Mouse (Mus musculus) liver, adult 2 months (tissue): ENCODE data around the gene Slc52a3. TPM values are rescaled to one million over a fixed set of nuclear protein-coding genes. Genes with fewer than 3 reads are reported as not detected.

Experiments used
- DNase-seq: peaks from one replicate; pipeline ENCODE4 v3.0.0-alpha.2; 2011; ENCODE audit warnings: low read depth, low spot score; ENCODE audit errors: extremely low read depth
- H3K27ac ChIP-seq: fragments of 200-500 bp; replicated peaks from 2 replicates; pipeline ENCODE4 v1.5.1; 2012; ENCODE audit warnings: low read depth, mild to moderate bottlenecking, control low read depth, inconsistent platforms, low read length; ENCODE audit not compliant: insufficient read depth
- H3K27me3 ChIP-seq: fragments of 200-500 bp; 2 replicates; pipeline ENCODE4 v1.6.1; 2012; ENCODE audit warnings: mild to moderate bottlenecking, moderate library complexity, low read length, inconsistent platforms; ENCODE audit not compliant: control insufficient read depth, insufficient read depth
- H3K36me3 ChIP-seq: fragments of 200-500 bp; 2 replicates; pipeline ENCODE4 v1.6.1; 2012; ENCODE audit warnings: low read length, inconsistent platforms; ENCODE audit not compliant: control insufficient read depth, insufficient read depth
- H3K4me1 ChIP-seq: fragments of 200-500 bp; 2 replicates; pipeline ENCODE4 v1.6.1; 2011; ENCODE audit warnings: low read length; ENCODE audit not compliant: control insufficient read depth, insufficient read depth
- H3K4me3 ChIP-seq: fragments of 200-500 bp; 2 replicates; pipeline ENCODE4 v1.5.1; 2011; ENCODE audit warnings: low read depth, mild to moderate bottlenecking, control low read depth, low read length, moderate library complexity; ENCODE audit not compliant: insufficient read depth
- H3K79me2 ChIP-seq: fragments of 200-500 bp; 2 replicates; pipeline ENCODE4 v1.6.1; 2012; ENCODE audit warnings: inconsistent platforms, mild to moderate bottlenecking, low read length, moderate library complexity; ENCODE audit not compliant: control insufficient read depth, insufficient read depth
- H3K9ac ChIP-seq: fragments of 200-500 bp; 2 replicates; pipeline ENCODE4 v1.6.1; 2012; ENCODE audit warnings: low read depth, mild to moderate bottlenecking, control low read depth, inconsistent platforms, low read length
- CTCF ChIP-seq: fragments of 200-500 bp; IDR thresholded peaks from 2 replicates; pipeline ENCODE4 v1.5.1; 2011; ENCODE audit warnings: low read depth, low read length, control low read depth
- POLR2A ChIP-seq: fragments of 200-500 bp; IDR thresholded peaks from 2 replicates; pipeline ENCODE4 v1.6.1; 2011; ENCODE audit warnings: low read length, control low read depth; ENCODE audit not compliant: insufficient read depth; ENCODE audit errors: extremely low read depth
- WGBS: fragments of 180-500 bp; shearing (Covaris S2); methylation state at CpG from one replicate; pipeline ENCODE4 v1.1.7; 2018; 5-methylcytosine and 5-hydroxymethylcytosine counted together
- polyA plus RNA-seq: library from polyadenylated mRNA; depleted of rRNA; stranded (reverse); fragments of >200 nt; gene quantifications from 2 replicates; pipeline ENCODE4 v1.2.3, GENCODE M21; 2012
- total RNA-seq: library from RNA; depleted of rRNA; stranded (reverse); fragments of >200 nt; gene quantifications from 2 replicates; pipeline ENCODE4 v1.2.3, GENCODE M21; 2014

The Slc52a3 gene
- total and polyA plus RNA-seq, 2 experiments = 0.18 to 0.48 TPM

GRCm38 (mm10) chr2:151956500-151957137 is 39.7 kb upstream of the Slc52a3 start:
- H3K27me3 ChIP-seq = no peaks in the 10 kb centered on the region
- TF ChIP-seq CTCF (no peak), POLR2A (no peak)
- no peak overlapping the region for H3K9ac ChIP-seq
- no peak for DNase-seq
- no peak overlapping the region for H3K27ac ChIP-seq
- no peaks in the 10 kb centered on the region for H3K36me3 ChIP-seq
- no peaks in the 10 kb centered on the region for H3K79me2 ChIP-seq
- WGBS = 86% methylated on average over 4 of the region's 4 CpGs
- peaks cover 8% of the 10 kb centered on the region for H3K4me1 ChIP-seq
- no peak overlapping the region for H3K4me3 ChIP-seq

GRCm38 (mm10) chr2:151959274-151959673 is 37.0 kb upstream of the Slc52a3 start:
- H3K27me3 ChIP-seq = no peaks in the 10 kb centered on the region
- H3K36me3 ChIP-seq = no peaks in the 10 kb centered on the region
- no peak overlapping the region for H3K4me3 ChIP-seq
- no peak overlapping the region for H3K9ac ChIP-seq
- H3K4me1 ChIP-seq = peaks cover 8% of the 10 kb centered on the region
- peak; percentile 77 for DNase-seq
- H3K79me2 ChIP-seq = no peaks in the 10 kb centered on the region
- 5% methylated on average over 5 of the region's 5 CpGs for WGBS
- H3K27ac ChIP-seq = no peak overlapping the region
- TF ChIP-seq POLR2A = no peak
- TF ChIP-seq CTCF = no peak

DNA sequence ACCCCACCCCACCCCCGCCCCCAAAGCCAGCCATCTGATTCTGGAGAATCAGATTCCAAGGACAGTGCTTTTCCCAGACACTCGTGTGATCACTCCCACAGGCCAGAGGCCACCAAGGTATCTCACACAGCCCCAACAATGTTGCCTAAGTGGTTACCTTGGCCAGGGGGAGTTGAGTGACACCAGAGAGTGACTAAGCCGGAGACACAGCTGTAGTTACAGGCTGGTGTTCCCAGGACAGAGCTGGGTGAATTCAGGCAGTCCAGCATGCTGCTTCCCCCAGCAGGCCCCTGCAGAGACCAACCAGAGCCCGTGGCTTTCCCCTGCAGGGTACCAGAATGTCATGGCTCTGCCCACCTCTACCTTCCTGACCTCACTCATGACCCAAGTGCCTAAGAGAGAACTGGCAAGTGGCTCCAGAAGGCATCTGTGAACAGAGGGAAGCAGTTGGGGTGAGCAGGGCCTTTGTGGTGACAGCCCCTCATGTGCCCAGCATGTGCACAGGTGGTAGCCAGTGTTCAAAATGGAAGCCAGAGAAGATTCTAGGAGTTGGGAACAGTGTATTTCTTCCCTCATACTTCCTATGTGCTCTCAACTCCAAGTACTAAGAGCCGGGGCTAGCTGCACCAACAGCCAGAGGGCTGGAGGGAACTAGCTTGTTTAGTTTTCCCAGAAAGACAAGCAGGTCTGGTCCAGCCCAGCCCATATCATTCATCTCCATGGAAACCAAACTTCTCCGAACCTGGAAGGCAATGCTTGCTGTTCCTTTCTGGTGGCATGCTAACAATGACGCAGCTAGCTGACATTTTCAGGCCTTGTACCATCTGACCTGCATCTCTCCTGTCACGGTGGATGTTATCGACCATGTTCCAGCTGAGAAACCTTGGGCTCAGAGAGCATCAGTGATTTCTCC is 34.8 kb upstream of the Slc52a3 start:
- Histone ChIP-seq H3K36me3 (no peaks in the 10 kb centered on the region), H3K4me3 (no peak overlapping the region), H3K9ac (no peak overlapping the region), H3K27ac (no peak overlapping the region), H3K4me1 (peaks cover 5% of the 10 kb centered on the region), H3K27me3 (no peaks in the 10 kb centered on the region), H3K79me2 (no peaks in the 10 kb centered on the region)
- TF ChIP-seq POLR2A (no peak), CTCF (no peak)
- no peak for DNase-seq
- whole genome bisulfite sequencing = 83% methylated on average over 9 of the region's 9 CpGs

- H3K9ac ChIP-seq = no peak overlapping the region
- H3K79me2 ChIP-seq = no peaks in the 10 kb centered on the region
- no peak overlapping the region for H3K27ac ChIP-seq
- no peaks in the 10 kb centered on the region for H3K27me3 ChIP-seq
- 65% methylated on average over 10 of the region's 10 CpGs for WGBS
- no peak for DNase-seq
- no peak for TF ChIP-seq POLR2A
- TF ChIP-seq CTCF = no peak
- no peaks in the 10 kb centered on the region for H3K36me3 ChIP-seq
- peaks cover 5% of the 10 kb centered on the region for H3K4me1 ChIP-seq
- no peak overlapping the region for H3K4me3 ChIP-seq
Measured at GRCm38 (mm10) chr2:151962474-151962873, 33.8 kb upstream of the Slc52a3 start.

DNA sequence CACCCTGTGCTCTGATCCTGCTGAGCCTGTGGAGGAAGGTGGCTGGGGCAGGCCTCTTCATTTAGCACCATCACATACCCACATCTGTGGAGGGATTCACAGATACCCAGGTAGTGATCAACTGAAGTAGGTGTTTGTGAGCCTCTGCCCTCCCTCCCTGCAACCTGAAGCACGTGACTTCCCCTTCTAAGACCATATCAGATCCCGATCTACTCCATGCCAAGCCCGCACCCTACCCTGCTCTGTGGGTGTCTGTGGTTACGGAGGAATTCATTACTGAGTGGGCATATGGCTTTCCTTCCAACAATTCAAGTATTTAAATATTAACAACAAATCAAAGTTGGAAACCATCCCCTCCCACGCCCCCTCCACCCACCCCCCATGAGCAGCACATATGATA is 33.0 kb upstream of the Slc52a3 start:
- DNase-seq = no peak
- no peaks in the 10 kb centered on the region for H3K79me2 ChIP-seq
- H3K36me3 ChIP-seq = no peaks in the 10 kb centered on the region
- TF ChIP-seq POLR2A (no peak), CTCF (no peak)
- no peak overlapping the region for H3K9ac ChIP-seq
- H3K27me3 ChIP-seq = no peaks in the 10 kb centered on the region
- 92% methylated on average over 5 of the region's 5 CpGs for WGBS
- H3K4me1 ChIP-seq = peaks cover 7% of the 10 kb centered on the region
- no peak overlapping the region for H3K4me3 ChIP-seq
- H3K27ac ChIP-seq = no peak overlapping the region
